Mouse (Mus musculus) heart, embryonic 14.5 days (tissue): Measurements from ENCODE around the gene Rpl10. TPM values are rescaled to one million over a fixed set of nuclear protein-coding genes. Genes with fewer than 3 reads are reported as not detected.

Source experiments
- ATAC-seq: fragments of 200-750 bp; cut with Nextera tagmentation; 2 replicates; pipeline ENCODE4 v1.8.0; 2017; ENCODE audit warnings: low read depth, moderate TSS enrichment; ENCODE audit not compliant: insufficient number of reproducible peaks, insufficient read depth, low FRiP score
- H3K27ac ChIP-seq, 2 experiments: fragments of 200-500 bp in 1 of 2; fragments of 300-500 bp in 1 of 2; sonication (generic) in 1 of 2; replicated peaks in 1 of 2; 2 replicates each; pipeline ENCODE4 v1.5.1; 2012 to 2014; ENCODE audit warnings: low read depth in 2 of 2, low read length in 2 of 2, control low read depth in 1 of 2, mild to moderate bottlenecking in 1 of 2, mixed read lengths in 1 of 2; ENCODE audit not compliant: control insufficient read depth in 1 of 2, insufficient read depth in 1 of 2
- H3K27me3 ChIP-seq: fragments of 300-500 bp; sonication (generic); 2 replicates; pipeline ENCODE4 v1.6.1; 2014; ENCODE audit warnings: mild to moderate bottlenecking, low read length, control low read depth; ENCODE audit not compliant: control insufficient read depth, insufficient read depth
- H3K36me3 ChIP-seq: fragments of 300-500 bp; sonication (generic); 2 replicates; pipeline ENCODE4 v1.6.1; 2014; ENCODE audit warnings: mild to moderate bottlenecking, control low read depth, low read length, mixed read lengths; ENCODE audit not compliant: control insufficient read depth, insufficient read depth
- H3K4me1 ChIP-seq, 2 experiments: fragments of 200-500 bp in 1 of 2; fragments of 300-500 bp in 1 of 2; sonication (generic) in 1 of 2; 2 replicates each; pipeline ENCODE4 v1.6.1; 2012 to 2014; ENCODE audit warnings: low read length in 2 of 2, control low read depth in 1 of 2, mixed read lengths in 1 of 2; ENCODE audit not compliant: control insufficient read depth in 2 of 2, insufficient read depth in 2 of 2
- H3K4me2 ChIP-seq: fragments of 300-500 bp; sonication (generic); 2 replicates; pipeline ENCODE4 v1.6.1; 2014; ENCODE audit warnings: mild to moderate bottlenecking, low read length
- H3K4me3 ChIP-seq, 2 experiments: fragments of 200-500 bp in 1 of 2; fragments of 300-500 bp in 1 of 2; sonication (generic) in 1 of 2; 2 replicates each; pipeline ENCODE4 v1.5.1; 2012 to 2014; ENCODE audit warnings: low read length in 2 of 2, mild to moderate bottlenecking in 2 of 2, control low read depth in 1 of 2, low read depth in 1 of 2, moderate library complexity in 1 of 2; ENCODE audit not compliant: control insufficient read depth in 1 of 2, insufficient read depth in 1 of 2
- H3K9ac ChIP-seq: fragments of 300-500 bp; sonication (generic); 2 replicates; pipeline ENCODE4 v1.6.1; 2014; ENCODE audit warnings: mild to moderate bottlenecking, low read length
- H3K9me3 ChIP-seq: fragments of 300-500 bp; sonication (generic); 2 replicates; pipeline ENCODE4 v1.6.1; 2016; ENCODE audit warnings: low read length, control low read depth; ENCODE audit not compliant: control insufficient read depth
- WGBS: fragments of 180-500 bp; shearing (Covaris S2); extraction: QIAGEN DNeasy Blood & Tissue Kit; methylation state at CpG from one replicate; pipeline ENCODE4 v1.1.7; 2014; 5-methylcytosine and 5-hydroxymethylcytosine counted together
- polyA plus RNA-seq: library from polyadenylated mRNA; unstranded; fragments of >200 nt; fragmentation: Nextera tagmentation; extraction: Ambion mirVana; gene quantifications from 2 replicates; pipeline ENCODE4 v1.2.1, GENCODE M21; 2014

Gene Rpl10
- polyA plus RNA-seq, 1 experiment from 2014 or later = 540 TPM

DNA sequence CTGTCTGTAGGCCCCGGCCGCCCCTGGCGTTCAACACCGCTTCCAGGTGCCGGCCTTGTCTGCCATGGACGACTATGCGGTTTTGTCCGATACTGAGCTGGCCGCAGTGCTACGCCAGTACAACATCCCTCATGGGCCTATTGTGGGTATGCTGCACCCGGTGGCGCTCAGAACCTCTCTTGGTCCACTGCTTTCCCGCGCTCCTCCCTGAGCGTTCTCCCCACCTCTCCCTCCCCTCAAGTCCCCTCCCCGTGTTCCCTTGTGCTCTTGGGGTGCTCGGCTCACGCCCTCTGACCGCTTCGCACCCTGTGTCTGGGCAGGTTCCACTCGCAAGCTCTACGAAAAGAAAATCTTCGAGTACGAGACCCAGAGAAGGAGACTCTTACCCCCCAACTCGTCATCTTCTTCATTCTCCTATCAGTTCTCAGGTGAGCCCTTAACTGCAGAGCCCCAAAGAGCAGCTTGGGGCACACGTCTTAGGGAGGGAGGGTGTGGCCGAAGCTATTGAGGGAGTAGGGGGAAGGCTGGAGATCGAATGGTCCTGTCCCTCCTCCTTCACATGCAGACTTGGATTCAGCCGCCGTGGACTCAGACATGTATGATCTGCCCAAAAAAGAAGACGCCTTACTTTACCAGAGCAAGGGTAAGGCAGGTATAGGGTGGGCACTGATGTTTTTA lies 15.6 kb upstream of the Rpl10 start:
- peaks cover 25% of the 10 kb centered on the region for H3K36me3 ChIP-seq
- H3K4me3 ChIP-seq = peak overlapping the region; percentile 57 to 76
- H3K27ac ChIP-seq = peak overlapping the region; percentile 90 to 92
- H3K27me3 ChIP-seq = no peaks in the 10 kb centered on the region
- H3K4me2 ChIP-seq = peak overlapping the region; percentile 70
- ATAC-seq = peak; percentile 33; the same call in 1 of the 2 replicates
- H3K4me1 ChIP-seq = no peaks in the 10 kb centered on the region
- WGBS = 24% methylated on average over 31 of the region's 31 CpGs
- H3K9ac ChIP-seq = peak overlapping the region; percentile 86
- H3K9me3 ChIP-seq = no peaks in the 10 kb centered on the region

DNA sequence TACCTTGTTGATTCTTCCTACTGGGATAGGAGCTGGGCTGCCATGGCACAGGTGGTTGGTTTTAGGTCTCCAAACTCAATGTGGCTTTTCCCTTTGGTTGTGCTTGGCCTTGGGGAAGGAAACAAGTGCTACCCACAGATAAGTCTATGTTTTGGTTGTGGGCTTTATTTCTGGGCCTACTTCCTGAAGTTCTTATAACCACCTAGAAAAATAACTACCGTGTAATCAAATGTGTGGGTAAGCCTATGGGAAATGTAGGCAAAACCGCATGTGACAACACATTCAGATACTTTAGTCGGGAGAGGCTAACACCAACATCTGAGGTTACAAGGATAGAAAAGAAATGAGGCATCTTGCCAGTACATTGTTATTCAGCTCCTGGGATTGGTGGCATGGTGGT lies 12.9 kb upstream of the Rpl10 start:
- Histone ChIP-seq H3K27ac (no peak overlapping the region), H3K4me2 (no peak overlapping the region), H3K4me3 (no peak overlapping the region), H3K9ac (no peak overlapping the region), H3K27me3 (no peaks in the 10 kb centered on the region), H3K9me3 (no peaks in the 10 kb centered on the region), H3K36me3 (peaks cover 25% of the 10 kb centered on the region), H3K4me1 (no peaks in the 10 kb centered on the region)
- ATAC-seq = no peak
- 84% methylated on average over 3 of the region's 3 CpGs for WGBS

GRCm38 (mm10) chrX:74269736-74270061 lies 913 bp upstream of the Rpl10 start:
- ATAC-seq = 0 out of 2 replicates have a peak, but pooled peaks have one; percentile 1
- 31% methylated on average over 3 of the region's 3 CpGs for WGBS

GRCm38 (mm10) chrX:74270902-74271551 lies 415 bp downstream of the Rpl10 start:
- Histone ChIP-seq H3K27ac (peak overlapping the region; percentile 78 to 79), H3K4me2 (peak overlapping the region; percentile 69), H3K9ac (peak overlapping the region; percentile 88), H3K27me3 (no peaks in the 10 kb centered on the region), H3K9me3 (no peaks in the 10 kb centered on the region), H3K36me3 (peaks cover 17% of the 10 kb centered on the region), H3K4me1 (no peaks in the 10 kb centered on the region; a peak in 1 of 4 replicates), H3K4me3 (peak overlapping the region; percentile 58 to 75)
- no peak for ATAC-seq
- 11% methylated on average over 27 of the region's 27 CpGs for WGBS

More at GRCm38 (mm10) chrX:74269736-74270061, 913 bp upstream of the Rpl10 start:
- Histone ChIP-seq H3K4me3 (peak overlapping the region; percentile 44 to 58), H3K4me2 (peak overlapping the region; percentile 67), H3K9me3 (no peaks in the 10 kb centered on the region), H3K27me3 (no peaks in the 10 kb centered on the region), H3K27ac (peak overlapping the region; percentile 94 to 99), H3K36me3 (peaks cover 17% of the 10 kb centered on the region), H3K4me1 (no peaks in the 10 kb centered on the region; a peak in 1 of 4 replicates), H3K9ac (peak overlapping the region; percentile 74)

DNA sequence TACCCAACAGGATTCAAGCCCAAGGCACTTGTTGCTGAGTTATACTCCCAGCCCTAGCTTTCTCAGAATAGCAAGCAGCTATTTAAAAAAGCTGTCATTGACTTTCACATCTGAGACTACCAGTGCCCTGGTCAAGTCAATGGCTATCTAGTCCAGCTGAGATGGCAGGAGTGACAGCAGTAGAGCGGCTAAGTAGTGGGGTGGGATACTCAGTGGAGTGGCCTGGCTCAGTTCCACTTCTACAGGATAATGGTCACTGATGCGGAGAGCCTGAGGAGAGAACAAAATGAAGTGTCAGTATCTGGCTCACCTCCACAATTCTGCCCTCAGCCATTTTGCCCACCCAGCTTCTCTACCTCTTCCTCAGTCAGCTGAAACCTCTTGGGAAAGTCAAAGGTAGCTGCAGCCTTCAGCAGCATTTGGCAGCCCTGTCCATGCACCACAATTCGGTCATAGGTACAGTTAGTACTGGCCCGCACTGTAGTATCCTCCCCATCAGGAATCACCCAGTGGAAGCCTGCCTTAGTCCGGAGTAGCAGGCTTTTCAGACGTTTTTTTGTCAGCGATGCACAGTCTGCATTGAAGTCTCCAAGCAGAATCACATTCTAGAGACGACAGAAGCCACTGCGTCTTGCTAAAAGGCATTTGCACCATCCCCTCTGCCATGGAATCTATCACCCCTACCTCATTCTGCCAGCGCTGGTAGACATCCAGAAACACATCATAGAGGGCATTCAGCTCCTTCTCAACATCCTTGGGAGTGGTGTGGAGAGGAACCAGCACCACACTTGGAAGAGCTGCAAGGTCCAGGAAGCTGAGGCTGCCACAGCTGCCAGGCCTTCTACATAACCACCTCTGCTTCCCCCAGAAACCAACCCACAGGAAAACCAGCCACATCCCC lies 3.1 kb downstream of the Rpl10 start:
- H3K4me3 ChIP-seq = no peak overlapping the region
- 29% methylated on average over 10 of the region's 10 CpGs for WGBS

GRCm38 (mm10) chrX:74277916-74278315 lies 7.3 kb downstream of the Rpl10 start:
- no peak overlapping the region for H3K4me2 ChIP-seq
- H3K9ac ChIP-seq = no peak overlapping the region
- peaks cover 6% of the 10 kb centered on the region for H3K36me3 ChIP-seq
- no peak for ATAC-seq
- no peaks in the 10 kb centered on the region for H3K27me3 ChIP-seq
- 68% methylated on average over 8 of the region's 8 CpGs for WGBS
- H3K4me3 ChIP-seq = no peak overlapping the region
- no peaks in the 10 kb centered on the region for H3K4me1 ChIP-seq
- no peak overlapping the region for H3K27ac ChIP-seq
- H3K9me3 ChIP-seq = no peaks in the 10 kb centered on the region

More for the DNA sequence above, 3.1 kb downstream of the Rpl10 start:
- Histone ChIP-seq H3K36me3 (peaks cover 17% of the 10 kb centered on the region), H3K9ac (no peak overlapping the region), H3K27ac (no peak overlapping the region; a peak in 1 of 4 replicates), H3K4me1 (no peaks in the 10 kb centered on the region; a peak in 1 of 4 replicates), H3K9me3 (no peaks in the 10 kb centered on the region), H3K4me2 (no peak overlapping the region), H3K27me3 (no peaks in the 10 kb centered on the region)
- no peak for ATAC-seq

DNA sequence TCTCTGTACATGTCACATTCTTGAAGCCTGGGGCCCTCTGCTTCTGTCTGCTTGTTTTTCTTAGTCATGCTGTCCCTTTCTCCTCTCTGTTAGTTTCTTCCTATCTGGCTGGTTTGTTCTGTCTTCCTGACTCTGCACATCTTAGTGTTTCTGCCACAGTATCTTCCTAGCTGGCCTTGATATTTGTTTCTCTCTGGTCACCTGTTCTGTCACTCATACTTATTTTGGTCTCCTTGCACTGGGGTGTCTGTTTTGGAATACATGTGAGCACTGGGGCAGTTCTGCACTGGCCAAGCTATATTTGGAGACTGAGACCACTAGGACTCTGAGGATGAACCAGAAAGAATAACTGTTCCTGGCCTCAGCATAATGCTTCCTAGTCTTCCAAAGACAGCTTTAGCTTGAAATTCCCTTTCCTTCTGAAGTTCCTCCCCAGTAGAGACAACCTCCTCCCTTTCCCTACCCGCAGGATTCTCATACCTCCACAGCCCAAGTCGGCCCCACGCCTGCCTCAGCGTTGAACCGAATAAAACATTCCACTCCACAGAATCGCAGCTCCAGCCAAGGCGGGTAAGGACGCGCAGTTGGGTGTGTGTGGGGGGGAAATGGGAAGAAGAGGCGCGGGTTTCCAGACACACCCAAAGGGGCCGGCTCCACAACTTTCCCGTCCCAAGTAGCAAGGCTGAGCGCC lies 10.6 kb downstream of the Rpl10 start:
- H3K9me3 ChIP-seq = no peaks in the 10 kb centered on the region
- H3K27ac ChIP-seq = peak overlapping the region; percentile 88 to 92
- no peaks in the 10 kb centered on the region for H3K27me3 ChIP-seq
- peaks cover 2 to 5% of the 10 kb centered on the region in 2 experiments; a peak in 3 of 4 replicates for H3K4me1 ChIP-seq
- WGBS = 15% methylated on average over 14 of the region's 14 CpGs
- peak overlapping the region; percentile 78 for H3K9ac ChIP-seq
- H3K36me3 ChIP-seq = peaks cover 6% of the 10 kb centered on the region; the same call in 1 of the 2 replicates
- H3K4me3 ChIP-seq = peak overlapping the region; percentile 51 to 54
- H3K4me2 ChIP-seq = peak overlapping the region; percentile 81
- ATAC-seq = no peak
